Mouse (Mus musculus) layer of hippocampus, postnatal 36 days (tissue): ENCODE results near the gene Ubac2. TPM values are rescaled to one million over a fixed set of nuclear protein-coding genes. Genes with fewer than 3 reads are reported as not detected.

Source experiments
- DNase-seq, 2 experiments: peaks; one replicate each; pipeline ENCODE4 v3.0.0; 2022
- total RNA-seq, 2 experiments: library from RNA; stranded (reverse); gene quantifications; 2 replicates each; pipeline ENCODE4 v1.2.3; 2021

Ubac2 gene
- total RNA-seq, 2 experiments from 2014 or later, result 47.8 to 48.9 TPM

DNA sequence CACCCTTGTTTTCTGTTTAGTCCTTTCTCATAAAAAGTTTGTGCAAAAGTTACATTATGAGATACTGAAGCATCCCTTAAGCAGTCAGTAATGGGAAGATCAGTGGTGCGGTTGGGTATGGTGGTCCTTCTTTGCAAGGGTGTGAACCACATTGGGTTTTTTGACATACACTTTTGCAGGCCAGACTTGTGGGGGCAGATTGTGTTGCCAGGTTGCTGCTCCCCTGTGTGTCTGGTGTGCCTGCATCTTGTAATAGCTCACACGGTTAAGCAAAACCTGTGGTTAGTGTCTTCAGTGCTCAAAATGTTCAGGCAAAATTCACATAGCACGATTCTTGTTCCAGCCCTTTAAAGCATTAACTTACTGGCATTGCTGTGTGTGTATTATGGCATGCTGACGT, 16.9 kb downstream of the Ubac2 start:
- no peak for DNase-seq

DNA sequence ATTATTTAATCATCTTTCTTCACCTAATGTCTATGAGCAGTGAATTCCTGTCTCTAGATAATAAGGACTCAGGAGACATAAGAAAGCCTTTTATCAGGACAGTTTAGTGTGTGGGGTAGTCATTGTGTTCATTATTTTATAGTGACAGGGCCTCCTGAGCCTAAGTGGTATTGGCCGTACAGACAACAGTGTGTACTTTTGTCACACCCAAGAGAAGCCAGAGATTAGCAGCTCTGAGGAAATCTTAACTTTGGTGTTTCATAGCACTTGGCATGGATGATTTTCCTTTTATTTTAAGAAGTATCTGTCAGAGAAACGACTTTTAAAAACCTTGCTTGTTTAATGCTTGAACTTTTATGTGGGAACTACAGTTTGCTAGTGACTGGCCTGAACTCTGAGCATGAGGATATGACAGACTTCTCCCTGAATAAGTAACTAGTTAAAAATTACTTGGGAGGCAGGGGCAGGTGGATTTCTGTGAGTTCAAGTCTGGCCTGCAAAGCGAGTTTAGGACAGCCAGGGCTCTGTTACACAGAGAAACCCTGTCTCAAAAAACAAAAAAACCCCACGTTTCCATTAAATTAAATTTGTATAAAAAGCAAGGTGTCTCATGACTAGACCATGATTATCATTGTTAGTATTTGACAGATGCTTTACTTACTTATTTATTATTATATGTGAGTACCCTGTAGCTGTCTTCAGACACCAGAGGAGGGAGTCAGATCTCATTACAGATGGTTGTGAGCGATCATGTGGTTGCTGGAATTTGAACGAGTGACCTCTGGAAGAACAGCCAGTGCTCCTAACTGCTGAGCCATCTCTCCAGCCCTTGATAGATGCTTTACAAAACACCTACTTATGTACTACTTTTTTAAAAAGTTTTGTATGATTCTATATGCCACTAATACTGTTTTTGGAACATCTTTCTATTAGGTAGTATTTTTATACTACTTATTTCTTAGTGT, 18.0 kb downstream of the Ubac2 start:
- no peak for DNase-seq

DNA sequence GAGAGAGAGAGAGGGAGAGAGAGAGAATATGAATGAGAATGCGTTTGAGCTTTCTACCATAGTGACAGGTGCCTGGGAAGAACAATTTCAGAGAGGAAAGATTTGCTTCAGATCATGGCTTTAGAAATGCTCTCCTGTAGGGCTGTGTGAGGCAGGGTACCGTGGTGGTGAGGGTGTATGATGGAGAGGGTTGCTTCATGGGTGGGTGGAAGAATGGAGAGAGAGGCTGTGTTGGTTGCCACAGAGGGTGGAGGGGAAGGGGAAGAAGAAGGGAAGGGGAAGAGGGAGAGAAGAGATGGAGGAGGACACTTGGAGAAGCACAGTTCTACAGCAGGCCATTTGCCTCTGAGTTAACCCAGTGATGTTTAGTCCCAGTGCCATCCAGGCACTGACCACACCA, 19.4 kb downstream of the Ubac2 start:
- no peak for DNase-seq

DNA sequence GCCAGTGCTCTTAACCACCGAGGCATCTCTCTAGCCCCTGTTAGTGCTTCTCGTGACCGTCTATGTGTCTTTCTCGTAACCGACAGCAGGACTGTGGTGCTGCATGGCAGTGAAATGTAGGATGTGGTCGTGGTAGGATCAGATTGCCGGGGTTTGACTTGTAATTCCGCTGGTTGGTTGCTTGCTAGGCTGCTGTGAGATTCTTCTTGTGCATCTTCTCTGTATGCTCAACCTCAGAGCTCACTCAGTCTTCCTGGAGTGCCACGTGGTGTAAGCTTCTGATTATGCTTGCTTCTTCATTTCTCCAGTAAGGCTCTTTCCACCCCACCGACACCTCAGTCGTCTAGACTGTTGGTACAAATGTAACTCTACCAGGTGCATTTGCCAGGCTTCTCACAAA, 20.1 kb downstream of the Ubac2 start:
- DNase-seq, result no peak

DNA sequence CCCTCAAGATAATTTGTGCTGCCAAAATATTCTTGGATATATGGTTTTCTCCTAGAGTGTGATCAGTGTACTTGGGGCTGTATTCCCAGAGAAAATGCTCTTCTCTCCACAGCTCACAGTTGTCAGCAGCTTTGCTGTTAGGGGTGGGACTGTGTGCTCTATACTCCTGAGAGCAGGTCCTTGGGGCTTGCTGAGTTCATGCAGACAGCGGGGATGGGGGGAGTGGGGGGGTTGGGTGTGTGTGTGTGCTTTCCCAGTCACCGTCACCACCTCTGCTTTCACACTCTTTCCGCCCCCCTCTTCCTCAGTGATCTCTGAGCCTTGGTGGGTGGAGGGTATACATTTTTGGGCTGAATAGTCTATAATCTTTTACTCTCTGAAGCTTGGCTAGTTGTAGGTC, 20.7 kb downstream of the Ubac2 start:
- DNase-seq, result no peak

DNA sequence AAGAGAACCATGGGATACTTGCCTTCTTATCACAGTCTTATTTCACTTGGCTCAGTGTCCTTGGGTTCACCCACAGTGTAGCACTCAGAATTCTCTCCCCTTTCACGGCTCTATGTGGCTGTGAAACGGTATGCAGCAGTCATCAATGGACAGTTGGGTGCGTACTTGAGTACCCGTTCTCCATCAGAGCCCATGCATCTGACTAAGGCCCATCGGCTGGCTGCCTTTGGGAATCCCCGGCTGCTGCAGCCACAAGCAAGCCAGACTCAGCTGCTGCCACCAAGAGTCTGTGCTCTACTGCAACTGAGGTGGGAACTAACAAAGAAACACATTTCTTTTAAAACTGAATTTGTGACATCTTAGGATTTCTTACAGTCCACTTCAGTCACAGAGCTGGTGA, 23.1 kb downstream of the Ubac2 start:
- DNase-seq, result no peak

DNA sequence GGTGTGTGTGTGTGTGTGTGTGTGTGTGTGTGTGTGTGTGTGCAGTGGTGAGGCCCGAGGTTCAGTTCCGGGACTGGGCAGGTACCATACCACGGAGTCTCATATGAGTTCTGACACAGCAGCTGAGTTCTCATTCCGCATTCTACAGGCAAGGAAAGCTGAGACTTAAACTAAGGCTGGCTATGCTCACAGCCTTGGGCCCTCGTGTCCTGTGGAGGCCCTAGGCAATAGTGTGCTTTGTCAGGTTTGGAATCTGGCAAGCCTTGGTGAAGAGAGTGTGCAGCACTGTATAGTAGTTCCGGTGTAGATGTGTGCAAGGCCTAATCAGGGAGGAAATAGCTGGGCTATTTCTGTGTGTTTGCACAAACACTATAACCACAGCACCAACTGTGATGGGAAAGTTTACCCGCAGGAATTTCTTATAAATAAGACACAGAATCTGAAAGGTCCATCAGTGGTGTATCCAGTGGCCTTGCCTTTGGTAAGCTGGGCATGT, 25.0 kb downstream of the Ubac2 start:
- DNase-seq, result no peak

DNA sequence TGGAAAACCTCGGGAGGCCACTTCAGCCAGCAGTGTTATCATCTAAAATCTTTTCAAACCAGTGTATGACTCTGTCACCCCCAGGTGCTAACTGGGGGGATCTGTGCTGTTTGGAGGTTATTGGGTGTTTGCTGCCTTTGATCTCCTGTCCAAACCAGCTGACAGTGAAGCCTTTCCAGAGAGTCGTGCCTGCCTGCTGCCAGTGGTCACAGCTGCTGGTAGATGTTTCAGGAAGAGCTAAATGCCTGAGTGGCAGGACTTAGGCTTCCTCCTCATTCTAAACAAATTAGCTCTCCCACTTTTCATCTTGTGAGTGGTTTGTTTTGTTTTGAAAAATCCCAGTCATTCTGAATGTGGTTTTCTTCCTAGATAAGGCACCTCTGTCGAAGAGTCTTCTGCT, 26.3 kb downstream of the Ubac2 start:
- no peak for DNase-seq

DNA sequence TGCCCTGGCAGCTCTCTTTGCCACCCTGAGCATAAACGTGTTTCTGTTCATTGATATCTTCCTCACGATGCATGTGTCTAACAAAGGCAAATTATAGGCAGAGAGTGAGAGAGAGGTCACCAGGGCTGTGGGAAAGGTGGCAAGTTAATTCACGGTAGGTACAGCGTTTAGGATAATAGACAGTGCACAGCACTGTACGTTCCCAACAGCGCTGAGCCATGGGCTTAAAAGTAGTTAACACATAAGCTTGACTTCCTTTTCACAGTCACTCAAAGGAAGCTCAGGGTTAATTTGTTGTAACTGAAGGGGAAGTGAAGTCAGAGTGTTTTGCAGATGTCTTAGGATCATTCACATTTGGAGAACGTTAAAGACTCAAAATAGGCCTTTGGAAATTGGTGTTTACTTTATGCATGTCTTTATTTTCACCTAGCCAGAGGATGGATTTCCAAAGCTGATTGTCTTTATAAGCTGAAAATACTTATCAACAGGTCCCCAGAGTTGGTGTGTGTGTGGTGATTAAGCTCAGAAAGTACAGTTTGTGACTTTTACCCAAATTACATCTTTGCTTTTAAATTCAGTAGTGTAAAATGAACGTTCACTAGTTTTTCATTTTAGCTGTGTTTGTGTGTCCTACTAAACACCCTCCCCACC, 28.0 kb downstream of the Ubac2 start:
- no peak for DNase-seq

DNA sequence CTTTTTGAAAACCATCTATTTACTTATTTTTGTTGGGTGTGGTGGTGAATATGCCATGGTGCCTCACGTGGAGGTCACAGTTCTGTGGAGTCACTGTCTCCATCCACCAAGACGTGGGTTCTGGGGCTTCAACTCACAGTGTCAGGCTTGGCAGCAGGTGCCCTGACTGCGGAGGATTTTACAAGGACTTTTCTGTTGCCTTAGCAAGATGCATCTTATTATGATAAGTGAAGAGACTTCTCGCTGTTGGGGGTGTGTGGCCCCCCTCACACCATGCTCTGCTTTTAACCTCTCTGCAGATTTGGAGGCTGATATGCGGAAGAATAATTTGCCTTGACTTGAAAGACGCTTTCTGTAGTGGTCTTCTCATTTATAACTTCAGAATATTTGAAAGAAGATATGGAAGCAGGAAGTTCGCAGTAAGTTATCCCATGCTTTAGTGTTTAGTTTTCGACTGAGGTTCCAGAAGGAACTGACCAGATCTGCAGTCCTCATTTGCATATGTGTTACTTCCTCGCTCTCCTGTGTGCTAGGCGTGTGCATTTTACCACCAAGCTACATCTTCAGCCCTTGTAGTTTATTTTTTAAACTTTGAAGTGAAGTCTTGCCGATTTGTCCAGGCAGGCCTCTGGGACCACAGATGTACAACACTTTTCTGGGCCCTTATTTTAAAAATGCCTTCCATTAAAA, 28.7 kb downstream of the Ubac2 start:
- DNase-seq, result no peak

DNA sequence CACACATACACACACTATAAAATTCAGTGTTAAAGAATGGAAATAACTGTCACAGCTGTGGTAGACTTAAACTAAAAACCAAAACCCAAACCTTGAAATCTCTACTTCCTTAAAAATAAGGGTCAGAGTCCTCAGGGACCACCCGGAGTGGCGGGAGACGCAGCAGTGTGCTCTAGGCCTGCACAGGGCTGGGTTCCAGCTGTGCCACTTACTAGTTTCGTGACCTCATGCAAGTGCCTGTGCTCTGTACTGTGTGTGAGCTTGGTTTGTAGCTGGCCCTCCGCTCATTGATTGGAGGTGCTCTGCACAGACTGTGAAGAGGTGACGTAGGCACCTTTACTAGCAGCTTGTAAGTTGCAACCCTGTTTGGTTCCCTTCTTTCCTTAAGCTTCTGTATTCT, 31.4 kb downstream of the Ubac2 start:
- DNase-seq, result no peak

DNA sequence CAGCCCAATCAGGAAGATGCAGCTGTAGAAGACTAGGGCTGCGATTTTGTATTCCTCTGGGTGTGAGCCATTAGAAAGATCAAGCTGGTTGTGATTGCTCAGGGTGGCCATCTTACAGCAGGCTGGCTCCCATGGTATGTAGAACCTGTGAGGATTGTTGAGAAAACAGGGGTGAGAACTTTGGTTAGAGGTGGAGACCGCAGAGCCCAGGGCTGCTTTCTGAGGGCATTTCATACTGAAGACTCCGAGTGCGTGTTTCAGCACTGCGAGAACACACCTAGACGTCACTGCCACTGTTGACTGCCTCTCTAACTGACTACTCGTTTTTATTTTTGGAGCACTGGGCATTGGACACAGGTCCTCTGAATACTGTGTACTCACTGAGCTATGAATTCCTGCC, 34.1 kb downstream of the Ubac2 start:
- no peak for DNase-seq

DNA sequence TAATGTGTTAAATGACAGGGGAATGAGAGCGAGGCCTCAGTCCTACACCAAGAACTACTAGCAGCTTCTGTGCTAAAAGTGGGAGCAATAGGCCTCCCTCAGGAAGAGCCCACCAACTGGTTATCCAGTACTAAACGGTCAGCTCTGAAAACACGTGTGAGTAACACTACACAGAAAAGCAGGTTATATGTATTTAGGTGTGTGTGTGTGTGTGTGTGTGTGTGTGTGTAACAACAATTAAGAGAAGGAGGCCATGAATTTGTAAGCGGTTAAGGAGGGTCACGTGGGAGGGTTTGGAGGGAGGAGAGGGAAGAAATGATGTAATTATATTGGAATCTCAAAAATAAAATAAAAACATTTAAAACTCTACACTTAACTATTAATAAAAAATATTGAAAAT, 36.7 kb downstream of the Ubac2 start:
- no peak for DNase-seq

DNA sequence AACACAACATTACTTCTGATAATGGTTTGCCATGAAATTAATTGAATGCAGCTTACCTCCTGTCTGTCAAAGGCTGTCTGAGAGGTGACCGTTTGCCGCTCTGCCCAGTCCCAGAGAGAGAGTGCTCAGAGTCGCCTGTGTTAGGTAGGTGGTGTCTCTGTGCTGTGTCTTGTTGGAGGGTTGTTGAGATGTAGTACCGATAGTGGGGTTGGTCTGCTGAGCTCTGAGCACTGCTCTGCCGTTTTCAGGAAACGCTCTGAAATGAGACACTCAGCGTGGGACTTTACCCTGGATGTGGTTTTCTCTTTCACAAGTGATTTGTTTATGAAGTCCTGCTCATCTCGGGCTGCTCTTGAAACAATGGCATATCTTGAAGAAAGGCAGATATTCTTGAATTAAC, 37.2 kb downstream of the Ubac2 start, which contains the start of gene Gpr18:
Gpr18 (minus strand) TSS at position 161 of the 400 bp plus-strand sequence.
- DNase-seq, result no peak

DNA sequence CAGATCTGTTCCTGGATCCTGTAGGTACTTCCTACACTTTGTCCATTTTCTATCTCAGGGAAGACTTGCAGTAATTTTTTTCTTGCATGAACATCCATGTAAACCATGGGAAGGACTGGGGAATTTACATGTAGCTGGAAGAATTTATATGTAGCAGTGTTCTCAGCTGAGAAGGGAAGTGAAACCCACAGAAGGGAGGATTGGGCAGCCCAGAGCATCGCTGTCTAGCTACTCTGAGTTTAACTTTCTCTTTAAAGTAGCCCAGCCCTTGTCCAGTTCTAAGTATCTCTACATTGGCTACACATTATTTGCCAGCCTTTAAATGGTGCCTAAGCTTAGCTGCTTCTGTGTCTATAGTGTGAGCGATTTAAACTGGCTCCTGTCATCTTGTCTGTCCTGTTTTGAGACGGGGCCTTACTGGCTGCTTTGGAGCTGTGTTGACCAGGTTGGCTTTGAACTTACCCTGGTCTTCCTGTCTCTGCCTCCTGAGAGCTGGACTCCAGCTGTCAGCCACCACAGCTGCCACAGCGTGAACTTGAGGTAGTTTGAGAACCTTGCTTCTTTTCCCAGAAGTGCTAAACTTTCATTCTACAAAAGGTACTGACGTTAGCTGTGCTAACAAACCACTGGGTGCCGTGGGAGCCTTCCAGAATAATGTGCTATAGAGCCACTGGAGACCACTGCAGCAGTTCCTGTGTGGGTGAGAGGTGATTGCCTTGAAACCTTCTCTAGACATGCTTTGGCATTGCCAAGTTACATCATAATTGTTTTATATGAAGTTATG, 38.1 kb downstream of the Ubac2 start:
- no peak for DNase-seq

DNA sequence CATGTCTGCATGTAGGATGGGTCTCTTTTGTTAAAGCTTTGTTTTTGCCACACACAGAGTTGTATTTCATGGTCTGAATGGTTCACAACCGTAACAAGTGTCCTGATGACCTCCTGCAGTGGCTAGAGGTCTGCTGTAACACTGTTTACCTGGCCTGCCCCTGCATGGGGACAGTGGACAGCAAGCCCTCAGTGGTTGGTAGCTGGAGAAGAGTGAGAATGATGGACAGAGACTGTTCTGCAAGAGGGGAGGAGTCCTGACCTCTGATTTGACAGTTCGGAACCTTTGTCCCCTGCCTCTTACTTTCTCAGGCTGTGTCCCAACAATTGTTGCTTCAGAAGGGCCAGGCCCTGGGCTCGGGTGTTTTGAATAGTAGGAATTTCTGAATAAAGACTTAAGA, 39.8 kb downstream of the Ubac2 start:
- DNase-seq, result no peak

DNA sequence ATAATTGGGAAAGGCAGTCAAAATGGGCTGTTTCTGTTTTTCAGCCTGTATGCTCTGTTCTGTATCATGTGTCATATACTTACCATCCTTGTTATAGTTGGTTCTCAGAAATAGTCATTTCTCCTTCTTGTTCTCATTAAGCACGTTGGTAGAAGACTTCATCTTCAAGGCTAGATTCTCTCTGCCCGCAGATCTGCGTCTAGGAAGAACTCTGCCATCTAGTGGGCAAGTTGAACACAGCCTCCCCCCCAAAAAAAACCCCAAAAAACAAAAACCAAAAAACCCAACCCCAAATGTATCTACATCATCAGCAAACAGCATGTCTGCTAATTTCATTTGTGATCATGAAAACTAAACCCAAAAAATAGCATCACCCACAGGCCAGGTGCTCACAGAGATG, 41.3 kb downstream of the Ubac2 start:
- DNase-seq, result no peak

DNA sequence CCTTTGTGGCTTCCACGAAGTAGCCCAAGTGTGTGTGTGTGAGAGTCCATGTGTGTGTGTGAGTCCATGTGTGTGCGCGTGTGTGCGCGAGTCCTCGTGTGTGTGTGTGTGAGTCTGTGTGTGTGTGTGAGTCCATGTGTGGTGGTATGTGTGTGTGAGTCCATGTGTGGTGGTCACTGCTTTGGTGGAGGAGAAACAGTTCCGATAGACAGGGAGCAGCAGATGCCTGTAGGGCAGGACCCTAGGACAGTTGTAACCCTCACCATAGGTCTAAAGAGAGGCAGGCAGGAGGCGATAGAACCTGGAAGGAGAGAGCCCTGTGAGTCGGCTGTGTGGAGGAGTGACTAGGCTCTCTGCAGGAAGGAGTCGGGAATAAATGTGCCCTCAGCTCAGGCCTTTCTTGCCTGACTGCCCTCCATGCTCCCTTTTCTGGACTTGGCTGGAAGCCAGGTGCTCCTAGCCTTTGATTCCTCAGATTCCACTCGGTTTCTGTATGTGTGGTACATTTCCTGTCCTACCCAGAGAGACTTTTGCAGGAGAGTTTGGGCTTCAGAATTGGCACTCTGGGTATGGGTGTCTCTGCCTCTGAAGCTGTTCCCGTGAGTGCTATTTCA, 42.2 kb downstream of the Ubac2 start:
- DNase-seq, result no peak

DNA sequence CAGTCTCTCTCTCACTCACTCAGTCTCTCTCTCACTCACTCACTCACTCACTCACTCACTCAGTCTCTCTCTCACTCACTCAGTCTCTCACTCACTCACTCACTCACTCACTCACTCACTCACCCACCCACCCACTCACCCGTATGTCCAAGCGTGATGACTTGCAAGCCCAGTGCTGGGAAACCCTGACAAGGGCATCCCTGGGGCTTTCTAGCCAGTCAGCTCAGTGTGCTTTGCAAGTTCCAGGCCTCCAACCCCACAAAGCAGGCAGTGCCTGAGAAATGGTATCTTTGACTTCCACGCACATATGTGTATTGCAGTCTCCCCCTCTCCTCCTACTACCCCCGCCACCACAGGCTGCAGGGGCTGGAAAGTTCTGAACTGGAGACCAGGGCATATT, 43.6 kb downstream of the Ubac2 start:
- no peak for DNase-seq

DNA sequence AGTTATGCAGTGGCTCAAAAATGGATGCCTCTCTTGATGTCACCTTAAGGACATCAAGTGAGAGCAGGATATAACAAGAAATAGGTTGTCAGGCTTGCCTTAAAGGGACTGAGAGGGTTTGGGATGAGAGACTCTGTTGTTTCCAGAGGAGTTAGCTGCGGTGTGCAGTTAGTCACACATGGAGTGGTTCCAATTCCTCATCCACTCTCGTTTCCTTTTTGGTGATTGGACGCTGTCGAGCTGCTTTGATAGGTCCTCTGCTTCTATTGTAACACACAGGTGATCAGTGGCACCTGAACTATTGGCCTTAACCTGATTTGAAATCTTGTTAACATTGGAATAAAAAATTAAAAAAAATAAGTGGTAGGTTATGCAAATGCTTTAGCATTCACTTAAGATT, 44.3 kb downstream of the Ubac2 start:
- no peak for DNase-seq

DNA sequence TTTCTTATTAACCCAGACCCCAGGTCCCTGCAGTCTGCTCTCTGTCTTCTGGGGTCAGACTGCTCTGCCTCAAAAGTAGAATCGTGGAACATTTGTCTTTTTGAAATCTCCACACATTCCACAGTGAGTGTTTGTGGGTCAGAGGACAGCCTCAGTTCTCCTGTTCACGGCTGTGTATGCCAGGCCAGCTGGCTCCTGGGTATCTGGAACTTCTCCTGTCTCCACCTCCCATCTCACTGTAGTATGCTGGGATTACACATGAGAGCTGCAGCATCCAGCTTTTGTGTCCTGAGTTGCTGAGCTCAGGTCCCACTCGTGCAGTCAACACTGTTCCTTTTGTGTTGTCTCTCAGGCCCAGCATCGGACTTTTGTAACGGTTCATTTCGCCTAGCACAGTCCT, 46.5 kb downstream of the Ubac2 start:
- DNase-seq, result no peak

DNA sequence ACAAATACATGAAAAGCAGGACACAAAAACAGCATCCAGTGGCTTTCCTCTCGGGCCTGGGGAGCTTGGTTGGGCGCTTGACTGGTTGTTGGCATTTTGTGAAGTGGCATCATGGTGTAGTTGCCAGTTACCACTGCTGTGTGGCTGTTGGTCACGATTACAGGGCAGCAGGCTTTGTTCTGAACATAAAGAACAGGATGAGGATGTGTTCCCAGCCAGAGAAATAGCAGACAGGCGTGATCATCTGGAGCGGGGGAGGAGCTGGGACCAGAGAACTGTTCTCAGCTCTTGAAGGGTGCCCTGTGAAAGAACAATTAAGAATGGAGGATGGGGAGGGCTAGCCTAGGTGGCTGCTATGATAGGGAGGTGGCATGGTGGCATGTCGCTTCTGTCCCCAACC, 48.5 kb downstream of the Ubac2 start:
- no peak for DNase-seq
